Mouse (Mus musculus): Measurements from ENCODE around the gene Cep290.

Gene Cep290

DNA sequence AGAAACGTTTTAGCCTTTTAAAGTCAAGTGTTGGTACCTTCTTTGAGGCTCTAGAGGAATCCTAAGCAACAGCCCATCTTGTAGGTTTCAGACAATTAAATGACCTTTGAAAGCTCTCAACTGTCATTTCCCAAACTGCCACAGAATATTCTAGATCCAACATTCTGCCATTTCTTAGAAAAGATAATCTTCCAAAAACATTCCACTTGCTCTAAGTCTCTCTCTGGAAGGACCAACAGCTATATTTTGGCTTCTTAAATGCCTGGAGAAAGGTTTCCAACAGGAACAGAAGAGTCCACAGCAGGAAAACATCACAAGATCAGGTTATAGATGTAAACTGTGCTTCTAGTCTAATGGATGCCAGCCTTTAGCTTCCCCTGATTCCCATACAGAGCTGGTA lies 103.0 kb downstream of the Cep290 start, which contains the start of the genes 4930430F08Rik and 1700017N19Rik:
TSS of gene 4930430F08Rik (minus strand) at position 101 of the 400 bp plus-strand sequence.
TSS of gene 1700017N19Rik (plus strand) at position 162 of the 400 bp plus-strand sequence.
- DNase-seq (ENCODE audit: low spot score): no peak

DNA sequence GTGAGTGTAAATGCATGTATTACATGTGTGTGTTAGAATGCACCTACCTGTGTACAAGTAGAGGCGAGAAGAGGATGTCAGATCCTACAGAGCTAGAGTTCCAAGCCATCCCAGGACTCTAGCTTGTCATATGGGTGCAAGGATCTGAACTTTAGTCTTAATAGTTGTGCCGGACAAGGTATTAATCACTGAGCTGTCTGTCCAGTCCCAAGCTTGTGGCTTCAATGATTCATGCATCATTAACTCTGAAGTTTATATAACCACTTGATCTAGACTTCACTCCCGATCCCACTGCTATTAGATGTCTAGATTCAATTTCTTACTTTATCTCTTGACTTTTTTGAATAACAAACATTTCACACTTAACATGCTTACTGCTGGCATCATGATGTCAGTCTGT lies 111.0 kb downstream of the Cep290 start:
- DNase-seq (ENCODE audit: low spot score): no peak

DNA sequence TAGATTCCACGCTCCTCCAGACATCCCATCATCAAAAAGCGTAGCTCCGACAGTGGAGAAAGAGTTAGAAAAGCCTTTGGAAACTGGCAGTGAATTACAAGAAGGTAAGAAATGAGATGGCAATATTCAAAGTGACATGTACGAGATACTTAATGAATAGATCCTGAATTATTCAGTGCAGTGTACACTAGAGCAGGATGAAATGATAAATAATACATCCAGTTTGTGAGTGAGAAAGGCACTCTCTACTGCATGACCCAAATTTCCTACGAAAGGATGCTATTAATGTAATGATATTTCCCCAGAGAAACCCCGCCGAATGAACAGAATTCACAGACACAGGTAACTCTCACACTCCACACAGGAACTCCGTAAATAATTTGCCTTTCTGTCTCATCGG lies 116.2 kb downstream of the Cep290 start:
- DNase-seq (ENCODE audit: low spot score): no peak

DNA sequence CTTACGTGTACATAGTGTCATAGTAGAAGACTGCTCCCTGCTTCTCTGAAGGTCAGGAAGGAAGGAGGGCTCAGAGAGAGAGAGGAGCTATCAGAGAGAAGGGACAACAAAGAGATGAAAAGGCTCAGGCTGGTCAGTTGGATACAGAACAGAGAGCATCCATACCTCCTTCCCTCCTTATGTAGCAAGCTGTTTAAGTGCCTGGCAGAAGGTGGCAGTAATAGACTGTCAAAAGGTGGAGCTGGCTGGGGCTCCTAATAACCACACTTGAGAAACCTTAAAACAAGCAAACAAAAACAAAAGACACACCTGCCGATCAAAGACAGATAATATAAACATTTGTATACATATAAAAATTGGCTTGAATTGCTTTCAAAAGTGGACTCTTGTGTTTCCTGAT lies 116.9 kb downstream of the Cep290 start:
- DNase-seq (ENCODE audit: low spot score): no peak

GRCm38 (mm10) chr10:100617233-100617903 lies 130.0 kb downstream of the Cep290 start:
- DNase-seq (ENCODE audit: low spot score): no peak

- no peak for DNase-seq (ENCODE audit: low spot score)
Observed at GRCm38 (mm10) chr10:100619474-100619873, 132.1 kb downstream of the Cep290 start.

DNA sequence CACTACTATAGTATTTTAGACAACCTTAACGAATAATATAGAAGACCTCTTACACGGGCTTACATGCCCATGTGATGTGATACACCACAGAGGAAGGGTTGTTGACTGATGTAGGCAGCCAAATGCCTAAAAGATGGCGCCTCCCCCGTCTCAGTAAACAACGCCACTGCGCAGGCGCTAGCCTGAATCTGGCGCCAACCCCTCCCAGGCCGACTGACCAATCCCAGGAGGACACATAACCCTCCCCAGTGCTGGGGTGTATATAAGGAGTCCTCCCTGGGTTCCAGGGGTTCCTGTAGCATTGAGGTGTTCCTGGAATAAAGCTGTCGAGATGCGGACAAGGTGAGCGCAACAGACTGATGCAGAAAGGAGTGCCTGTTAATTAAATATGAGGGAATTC lies 132.7 kb downstream of the Cep290 start:
- DNase-seq (ENCODE audit: low spot score): no peak

- no peak for DNase-seq (ENCODE audit: low spot score)
Observed at GRCm38 (mm10) chr10:100622494-100622893, 135.1 kb downstream of the Cep290 start.
